Mouse (Mus musculus) mammary gland, adult 2 months (tissue): ENCODE data around the gene Elmo1. TPM values are rescaled to one million over a fixed set of nuclear protein-coding genes. Genes with fewer than 3 reads are reported as not detected.

Source experiments
- polyA plus RNA-seq: library from polyadenylated mRNA; depleted of rRNA; stranded (reverse); fragments of >200 nt; gene quantifications from 2 replicates; pipeline ENCODE4 v1.2.3, GENCODE M21; 2012; ENCODE audit warnings: low replicate concordance; rRNA removed

The Elmo1 gene
- 23.6 and 30.7 TPM in 2 replicates for polyA plus RNA-seq

DNA sequence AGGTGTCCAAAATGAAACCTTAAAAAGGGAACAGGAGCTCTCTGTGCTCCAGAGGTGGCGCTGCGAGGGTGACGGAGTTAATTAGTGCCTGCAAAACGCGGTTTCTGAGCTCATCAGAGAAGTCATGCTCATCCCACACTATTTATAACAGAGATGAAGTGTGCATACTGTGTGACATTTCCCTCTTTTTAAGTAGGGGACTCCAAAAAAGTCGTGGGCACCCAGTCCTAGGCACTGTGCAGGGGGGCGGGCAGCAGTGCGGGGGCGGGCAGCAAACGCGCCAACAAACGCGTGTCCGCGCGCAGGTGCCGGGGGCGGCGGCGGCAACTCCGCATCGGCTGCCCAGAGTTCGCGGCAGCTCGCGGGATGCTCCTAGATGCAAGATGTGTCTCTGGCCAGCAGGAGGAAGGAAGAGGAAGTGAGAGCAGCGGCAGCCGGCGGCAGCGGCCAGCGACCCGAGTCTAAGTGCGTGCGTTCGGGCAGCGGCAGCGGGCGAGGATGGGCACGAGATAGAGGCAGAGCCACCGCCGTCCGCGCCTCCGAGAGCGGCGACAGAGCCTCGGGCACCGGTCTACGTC is at the start of gene Elmo1:
TSS of gene Elmo1 (plus strand) at position 464 of the 578 bp plus-strand sequence.

